Mouse (Mus musculus) forebrain, embryonic 15.5 days (tissue): ENCODE data around the gene Bach2. TPM values are rescaled to one million over a fixed set of nuclear protein-coding genes. Genes with fewer than 3 reads are reported as not detected.

Experiments used
- ATAC-seq: fragments of 200-750 bp; cut with Nextera tagmentation; replicated peaks from 2 replicates; pipeline ENCODE4 v1.8.0; 2017; ENCODE audit warnings: mild to moderate bottlenecking, moderate TSS enrichment, moderate library complexity
- H3K27ac ChIP-seq: fragments of 300-500 bp; sonication (generic); replicated peaks from 2 replicates; pipeline ENCODE4 v1.5.1; 2015; ENCODE audit warnings: mild to moderate bottlenecking, inconsistent platforms
- H3K27me3 ChIP-seq: fragments of 300-500 bp; sonication (generic); 2 replicates; pipeline ENCODE4 v1.6.1; 2015; ENCODE audit warnings: inconsistent platforms
- H3K36me3 ChIP-seq: fragments of 300-500 bp; sonication (generic); 2 replicates; pipeline ENCODE4 v1.6.1; 2015; ENCODE audit warnings: mild to moderate bottlenecking, inconsistent platforms
- H3K4me1 ChIP-seq: fragments of 300-500 bp; sonication (generic); 2 replicates; pipeline ENCODE4 v1.6.1; 2015; ENCODE audit warnings: inconsistent platforms
- H3K4me2 ChIP-seq: fragments of 300-500 bp; sonication (generic); replicated peaks from 2 replicates; pipeline ENCODE4 v1.6.1; 2015; ENCODE audit warnings: mild to moderate bottlenecking, inconsistent platforms
- H3K4me3 ChIP-seq: fragments of 300-500 bp; sonication (generic); 2 replicates; pipeline ENCODE4 v1.5.1; 2015; ENCODE audit warnings: mild to moderate bottlenecking, inconsistent platforms
- H3K9ac ChIP-seq: fragments of 300-500 bp; sonication (generic); replicated peaks from 2 replicates; pipeline ENCODE4 v1.6.1; 2015; ENCODE audit warnings: mild to moderate bottlenecking, inconsistent platforms
- H3K9me3 ChIP-seq: fragments of 300-500 bp; sonication (generic); 2 replicates; pipeline ENCODE4 v1.6.1; 2016; ENCODE audit warnings: inconsistent platforms
- WGBS: fragments of 180-500 bp; shearing (Covaris S2); methylation state at CpG from one replicate; pipeline ENCODE4 v1.1.7; 2015; ENCODE audit warnings: mixed read lengths; 5-methylcytosine and 5-hydroxymethylcytosine counted together
- polyA plus RNA-seq: library from polyadenylated mRNA; unstranded; fragments of >200 nt; fragmentation: Nextera tagmentation; extraction: Ambion mirVana; gene quantifications from 2 replicates; pipeline ENCODE4 v1.2.1, GENCODE M21; 2015

Gene Bach2
- polyA plus RNA-seq, 1 experiment from 2014 or later, result 34.9 TPM

GRCm38 (mm10) chr4:32343256-32344165, 104.9 kb downstream of the Bach2 start:
- H3K9ac ChIP-seq, result no peak overlapping the region
- no peak overlapping the region for H3K4me3 ChIP-seq
- 0 out of 2 replicates have a peak, but pooled peaks have one; percentile 7 for ATAC-seq
- peaks cover 17% of the 10 kb centered on the region for H3K4me1 ChIP-seq
- H3K27ac ChIP-seq, result 0 out of 2 replicates have a peak overlapping the region, but pooled peaks have one; percentile 1
- no peaks in the 10 kb centered on the region for H3K36me3 ChIP-seq
- WGBS, result 58% methylated on average over 14 of the region's 14 CpGs
- H3K4me2 ChIP-seq, result no peak overlapping the region
- no peaks in the 10 kb centered on the region for H3K27me3 ChIP-seq
- no peaks in the 10 kb centered on the region for H3K9me3 ChIP-seq

- peaks cover 14% of the 10 kb centered on the region for H3K4me1 ChIP-seq
- H3K27ac ChIP-seq, result no peak overlapping the region
- H3K36me3 ChIP-seq, result no peaks in the 10 kb centered on the region
- ATAC-seq, result no peak
- no peaks in the 10 kb centered on the region for H3K9me3 ChIP-seq
- no peaks in the 10 kb centered on the region for H3K27me3 ChIP-seq
- no peak overlapping the region for H3K9ac ChIP-seq
- 75% methylated on average over 9 of the region's 9 CpGs for WGBS
- H3K4me3 ChIP-seq, result no peak overlapping the region
- no peak overlapping the region for H3K4me2 ChIP-seq
Observed at GRCm38 (mm10) chr4:32344276-32344675, 105.7 kb downstream of the Bach2 start.

- no peak for ATAC-seq
- Histone ChIP-seq H3K27me3 (no peaks in the 10 kb centered on the region), H3K9ac (no peak overlapping the region), H3K4me3 (no peak overlapping the region), H3K9me3 (no peaks in the 10 kb centered on the region), H3K4me2 (no peak overlapping the region), H3K4me1 (peaks cover 24% of the 10 kb centered on the region), H3K36me3 (no peaks in the 10 kb centered on the region), H3K27ac (peak overlapping the region; percentile 37; the same call in 1 of the 2 replicates)
- 78% methylated on average over 6 of the region's 6 CpGs for WGBS
Observed at GRCm38 (mm10) chr4:32347202-32347601, 108.6 kb downstream of the Bach2 start.

GRCm38 (mm10) chr4:32347711-32348110, 109.1 kb downstream of the Bach2 start:
- H3K4me2 ChIP-seq, result no peak overlapping the region
- H3K9me3 ChIP-seq, result no peaks in the 10 kb centered on the region
- peaks cover 29% of the 10 kb centered on the region for H3K4me1 ChIP-seq
- H3K4me3 ChIP-seq, result no peak overlapping the region
- H3K27me3 ChIP-seq, result no peaks in the 10 kb centered on the region
- H3K9ac ChIP-seq, result no peak overlapping the region
- H3K27ac ChIP-seq, result no peak overlapping the region
- no peak for ATAC-seq
- no peaks in the 10 kb centered on the region for H3K36me3 ChIP-seq
- WGBS, result 90% methylated on average over 5 of the region's 5 CpGs

- no peak overlapping the region for H3K9ac ChIP-seq
- ATAC-seq, result no peak
- no peaks in the 10 kb centered on the region for H3K36me3 ChIP-seq
- no peak overlapping the region for H3K4me2 ChIP-seq
- no peak overlapping the region for H3K27ac ChIP-seq
- WGBS, result 92% methylated on average over 5 of the region's 5 CpGs
- no peaks in the 10 kb centered on the region for H3K9me3 ChIP-seq
- H3K4me1 ChIP-seq, result peaks cover 24% of the 10 kb centered on the region
- no peak overlapping the region for H3K4me3 ChIP-seq
- no peaks in the 10 kb centered on the region for H3K27me3 ChIP-seq
Observed at GRCm38 (mm10) chr4:32349361-32349760, 110.8 kb downstream of the Bach2 start.

- no peaks in the 10 kb centered on the region for H3K27me3 ChIP-seq
- H3K4me1 ChIP-seq, result peaks cover 28% of the 10 kb centered on the region
- no peak overlapping the region for H3K4me2 ChIP-seq
- H3K36me3 ChIP-seq, result no peaks in the 10 kb centered on the region
- no peak overlapping the region for H3K27ac ChIP-seq
- H3K9ac ChIP-seq, result no peak overlapping the region
- 3% methylated on average over 10 of the region's 10 CpGs for WGBS
- peak; percentile 61; the same call in 1 of the 2 replicates for ATAC-seq
- H3K9me3 ChIP-seq, result no peaks in the 10 kb centered on the region
- H3K4me3 ChIP-seq, result no peak overlapping the region
Observed at GRCm38 (mm10) chr4:32351236-32351635, 112.6 kb downstream of the Bach2 start.

- WGBS, result 37% methylated on average over 18 of the region's 18 CpGs
- ATAC-seq, result peak; percentile 47
- peaks cover 29% of the 10 kb centered on the region for H3K4me1 ChIP-seq
- no peak overlapping the region for H3K9ac ChIP-seq
- H3K4me3 ChIP-seq, result no peak overlapping the region
- H3K27ac ChIP-seq, result no peak overlapping the region
- no peaks in the 10 kb centered on the region for H3K36me3 ChIP-seq
- no peaks in the 10 kb centered on the region for H3K27me3 ChIP-seq
- no peak overlapping the region for H3K4me2 ChIP-seq
- no peaks in the 10 kb centered on the region for H3K9me3 ChIP-seq
Observed at GRCm38 (mm10) chr4:32351661-32352246, 113.2 kb downstream of the Bach2 start.

GRCm38 (mm10) chr4:32352442-32352841, 113.8 kb downstream of the Bach2 start:
- H3K9me3 ChIP-seq, result no peaks in the 10 kb centered on the region
- H3K27ac ChIP-seq, result 0 out of 2 replicates have a peak overlapping the region, but pooled peaks have one; percentile 9
- H3K36me3 ChIP-seq, result no peaks in the 10 kb centered on the region
- peaks cover 26% of the 10 kb centered on the region for H3K4me1 ChIP-seq
- peak; percentile 28; the same call in 1 of the 2 replicates for ATAC-seq
- H3K27me3 ChIP-seq, result no peaks in the 10 kb centered on the region
- H3K4me3 ChIP-seq, result no peak overlapping the region
- 73% methylated on average over 8 of the region's 8 CpGs for WGBS
- no peak overlapping the region for H3K4me2 ChIP-seq
- no peak overlapping the region for H3K9ac ChIP-seq

GRCm38 (mm10) chr4:32352842-32353241, 114.2 kb downstream of the Bach2 start:
- Histone ChIP-seq H3K27me3 (no peaks in the 10 kb centered on the region), H3K9me3 (no peaks in the 10 kb centered on the region), H3K4me3 (no peak overlapping the region), H3K27ac (0 out of 2 replicates have a peak overlapping the region, but pooled peaks have one; percentile 9), H3K4me1 (peaks cover 30% of the 10 kb centered on the region), H3K4me2 (no peak overlapping the region), H3K36me3 (no peaks in the 10 kb centered on the region), H3K9ac (no peak overlapping the region)
- WGBS, result 32% methylated on average over 4 of the region's 4 CpGs
- ATAC-seq, result peak; percentile 49

- Histone ChIP-seq H3K27me3 (no peaks in the 10 kb centered on the region), H3K9ac (no peak overlapping the region), H3K4me3 (no peak overlapping the region), H3K4me2 (no peak overlapping the region), H3K4me1 (peaks cover 50% of the 10 kb centered on the region), H3K27ac (no peak overlapping the region), H3K36me3 (no peaks in the 10 kb centered on the region), H3K9me3 (no peaks in the 10 kb centered on the region)
- 66% methylated on average over 12 of the region's 12 CpGs for WGBS
- no peak for ATAC-seq
Observed at GRCm38 (mm10) chr4:32355935-32356617, 117.5 kb downstream of the Bach2 start.

- H3K9ac ChIP-seq, result no peak overlapping the region
- H3K27me3 ChIP-seq, result no peaks in the 10 kb centered on the region
- peaks cover 32% of the 10 kb centered on the region for H3K4me1 ChIP-seq
- H3K9me3 ChIP-seq, result no peaks in the 10 kb centered on the region
- peak; percentile 38; the same call in 1 of the 2 replicates for ATAC-seq
- no peaks in the 10 kb centered on the region for H3K36me3 ChIP-seq
- peak overlapping the region; percentile 53 for H3K27ac ChIP-seq
- H3K4me2 ChIP-seq, result no peak overlapping the region
- 52% methylated on average over 12 of the region's 12 CpGs for WGBS
- H3K4me3 ChIP-seq, result no peak overlapping the region
Observed at GRCm38 (mm10) chr4:32357996-32358600, 119.5 kb downstream of the Bach2 start.
